Mouse (Mus musculus): Measurements from ENCODE around the gene Kcnh1. TPM values are rescaled to one million over a fixed set of nuclear protein-coding genes. Genes with fewer than 3 reads are reported as not detected.

The Kcnh1 gene
- polyA plus RNA-seq, 1 experiment = not detected

DNA sequence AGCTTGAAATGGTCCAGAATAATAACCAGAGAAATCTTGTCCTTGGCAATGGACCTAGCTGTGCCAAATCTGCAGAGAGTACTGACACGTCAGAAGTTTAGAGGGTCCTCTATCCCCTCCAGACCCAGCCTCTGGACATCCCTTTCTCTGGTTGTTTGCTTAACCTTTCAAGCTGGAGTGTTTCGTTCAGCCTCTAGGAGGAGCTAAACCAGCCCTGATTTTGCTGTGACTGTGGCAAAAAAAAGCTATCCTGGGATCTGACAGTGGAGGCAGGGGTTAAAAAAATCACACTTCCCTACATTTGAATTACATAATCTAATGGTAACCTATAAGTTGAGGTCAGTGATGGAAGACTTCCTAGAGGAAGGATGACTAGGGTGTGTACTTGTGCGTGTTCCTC lies 133.6 kb downstream of the Kcnh1 start:
- Histone ChIP-seq H3K4me3 (replicated peaks) (no peak overlapping the region), H3K4me1 (ENCODE audit: control insufficient read depth) (no peaks in the 10 kb centered on the region), H3K9me3 (ENCODE audit: control insufficient read depth, low read length) (no peaks in the 10 kb centered on the region), H3K36me3 (ENCODE audit: control insufficient read depth) (no peaks in the 10 kb centered on the region), H3K27me3 (ENCODE audit: control insufficient read depth) (no peaks in the 10 kb centered on the region)
- TF ChIP-seq TAL1 (IDR thresholded peaks at IDR 0.05; ENCODE audit: low read length) = no peak
- no peak for TF ChIP-seq GATA1 (IDR thresholded peaks at IDR 0.05; ENCODE audit: low read length)

DNA sequence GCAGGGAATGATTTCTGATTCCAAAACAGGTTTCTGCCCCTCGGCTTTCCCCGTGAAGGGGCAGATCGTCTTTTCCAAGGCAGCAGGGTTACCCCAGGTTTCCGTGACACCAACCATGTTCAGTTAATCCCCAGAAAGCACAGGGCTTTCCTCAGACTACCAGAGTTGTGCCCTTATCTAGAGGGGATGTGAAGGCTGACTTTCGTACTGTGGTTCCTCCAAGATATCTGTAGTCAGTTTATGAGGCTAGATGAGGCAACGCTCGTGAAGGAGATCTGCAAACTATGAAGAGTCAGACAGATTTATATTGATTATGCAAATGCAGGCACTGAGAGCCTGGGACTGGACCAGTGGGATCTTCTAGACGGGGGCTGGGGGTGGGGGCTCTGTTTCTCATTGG lies 136.5 kb downstream of the Kcnh1 start:
- TF ChIP-seq GATA1 (IDR thresholded peaks at IDR 0.05; ENCODE audit: low read length) (no peak), TAL1 (IDR thresholded peaks at IDR 0.05; ENCODE audit: low read length) (no peak)

DNA sequence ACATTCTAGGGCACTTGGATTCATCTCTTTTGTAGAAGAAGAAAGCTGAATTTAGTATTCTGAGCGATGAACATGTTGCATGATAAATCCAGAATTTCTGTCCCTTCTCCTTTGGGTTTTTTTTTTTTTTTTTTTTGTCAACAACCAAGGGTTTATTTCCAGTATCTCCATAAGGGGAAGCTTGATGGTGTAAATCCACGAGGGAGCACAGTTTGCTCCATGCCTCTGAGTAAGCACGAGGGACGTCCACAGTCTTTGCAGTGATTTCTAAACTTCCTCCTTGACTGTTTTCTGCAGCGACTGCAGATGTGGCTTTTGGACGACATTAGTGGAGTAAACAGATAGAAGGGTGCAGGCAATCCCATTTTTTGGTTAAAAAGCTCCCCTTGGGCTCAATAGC lies 140.6 kb downstream of the Kcnh1 start:
- Histone ChIP-seq H3K4me3 (replicated peaks) (no peak overlapping the region), H3K4me1 (ENCODE audit: control insufficient read depth) (no peaks in the 10 kb centered on the region), H3K27me3 (ENCODE audit: control insufficient read depth) (no peaks in the 10 kb centered on the region), H3K36me3 (ENCODE audit: control insufficient read depth) (no peaks in the 10 kb centered on the region), H3K9me3 (ENCODE audit: control insufficient read depth, low read length) (peaks cover 2% of the 10 kb centered on the region; the same call in 1 of the 2 replicates)
- TF ChIP-seq GATA1 (IDR thresholded peaks at IDR 0.05; ENCODE audit: low read length) (no peak), TAL1 (IDR thresholded peaks at IDR 0.05; ENCODE audit: low read length) (no peak)

More for the DNA sequence above, 136.5 kb downstream of the Kcnh1 start:
- H3K9me3 ChIP-seq (ENCODE audit: control insufficient read depth, low read length) = peaks cover 2% of the 10 kb centered on the region; the same call in 1 of the 2 replicates
- no peaks in the 10 kb centered on the region for H3K36me3 ChIP-seq (ENCODE audit: control insufficient read depth)
- H3K4me1 ChIP-seq (ENCODE audit: control insufficient read depth) = no peaks in the 10 kb centered on the region
- H3K4me3 ChIP-seq (replicated peaks) = no peak overlapping the region
- no peaks in the 10 kb centered on the region for H3K27me3 ChIP-seq (ENCODE audit: control insufficient read depth)

DNA sequence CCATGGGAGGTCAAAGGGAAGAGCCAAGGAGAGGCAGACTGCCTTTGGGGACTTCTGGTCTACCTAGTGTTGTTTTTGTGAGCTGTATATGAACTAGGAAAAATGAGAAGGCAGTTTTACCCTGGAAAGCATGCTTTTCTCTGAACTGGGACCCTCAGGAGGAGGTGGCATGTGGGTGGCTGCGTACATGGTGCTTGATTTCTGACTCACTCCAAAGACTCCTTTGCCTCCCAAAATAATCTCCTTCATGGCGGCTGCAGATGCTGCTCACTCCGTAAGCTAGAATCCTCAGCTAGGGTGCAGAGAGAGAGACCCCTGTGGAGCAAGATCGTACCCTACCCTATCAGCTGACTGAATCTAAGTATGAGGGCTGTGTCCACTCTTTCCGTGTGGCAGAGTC lies 145.5 kb downstream of the Kcnh1 start:
- Histone ChIP-seq H3K4me1 (ENCODE audit: control insufficient read depth) (no peaks in the 10 kb centered on the region), H3K9me3 (ENCODE audit: control insufficient read depth, low read length) (peaks cover 9% of the 10 kb centered on the region; the same call in 1 of the 2 replicates), H3K36me3 (ENCODE audit: control insufficient read depth) (no peaks in the 10 kb centered on the region), H3K4me3 (replicated peaks) (no peak overlapping the region), H3K27me3 (ENCODE audit: control insufficient read depth) (no peaks in the 10 kb centered on the region)
- no peak for TF ChIP-seq TAL1 (IDR thresholded peaks at IDR 0.05; ENCODE audit: low read length)
- no peak for TF ChIP-seq GATA1 (IDR thresholded peaks at IDR 0.05; ENCODE audit: low read length)

DNA sequence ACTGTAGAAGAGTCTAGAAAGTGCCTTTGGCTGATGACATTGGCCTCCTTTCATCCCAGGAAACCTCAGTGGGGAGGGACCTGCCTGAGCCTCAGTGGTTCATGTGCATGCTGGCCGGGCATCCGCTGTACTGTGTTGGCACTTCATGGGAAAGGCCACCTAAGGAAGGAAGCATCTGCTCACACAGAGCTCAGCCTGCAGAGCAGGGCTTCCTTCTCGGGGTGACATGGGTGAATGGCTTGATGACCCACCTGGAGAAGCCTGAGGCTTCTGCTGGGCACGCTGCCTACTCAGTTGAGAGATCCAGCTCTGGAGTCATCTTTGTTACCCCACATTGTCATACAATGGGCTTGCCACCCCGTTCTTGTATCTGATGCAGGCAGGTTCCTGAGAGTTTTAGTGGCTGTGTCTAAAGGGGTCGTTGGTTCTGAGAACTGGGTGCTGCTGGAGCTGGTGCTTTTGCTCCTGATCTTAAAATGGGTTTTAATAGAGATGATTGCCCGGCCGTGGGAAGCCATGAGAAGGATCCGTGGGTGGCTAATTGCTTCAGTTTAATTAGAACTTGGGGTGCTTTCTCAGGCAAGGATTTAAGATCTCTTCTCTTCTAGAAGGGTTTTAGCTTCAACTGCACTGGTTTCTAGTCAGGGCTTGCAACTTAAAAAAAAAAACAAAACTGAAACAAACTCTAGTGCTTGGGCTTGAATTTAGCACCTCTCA lies 148.9 kb downstream of the Kcnh1 start:
- Histone ChIP-seq H3K27me3 (ENCODE audit: control insufficient read depth) (no peaks in the 10 kb centered on the region; the same call in 1 of the 2 replicates), H3K36me3 (ENCODE audit: control insufficient read depth) (no peaks in the 10 kb centered on the region), H3K4me3 (replicated peaks) (no peak overlapping the region), H3K4me1 (ENCODE audit: control insufficient read depth) (no peaks in the 10 kb centered on the region), H3K9me3 (ENCODE audit: control insufficient read depth, low read length) (peaks cover 7% of the 10 kb centered on the region; the same call in 1 of the 2 replicates)
- no peak for TF ChIP-seq GATA1 (IDR thresholded peaks at IDR 0.05; ENCODE audit: low read length)
- no peak for TF ChIP-seq TAL1 (IDR thresholded peaks at IDR 0.05; ENCODE audit: low read length)

DNA sequence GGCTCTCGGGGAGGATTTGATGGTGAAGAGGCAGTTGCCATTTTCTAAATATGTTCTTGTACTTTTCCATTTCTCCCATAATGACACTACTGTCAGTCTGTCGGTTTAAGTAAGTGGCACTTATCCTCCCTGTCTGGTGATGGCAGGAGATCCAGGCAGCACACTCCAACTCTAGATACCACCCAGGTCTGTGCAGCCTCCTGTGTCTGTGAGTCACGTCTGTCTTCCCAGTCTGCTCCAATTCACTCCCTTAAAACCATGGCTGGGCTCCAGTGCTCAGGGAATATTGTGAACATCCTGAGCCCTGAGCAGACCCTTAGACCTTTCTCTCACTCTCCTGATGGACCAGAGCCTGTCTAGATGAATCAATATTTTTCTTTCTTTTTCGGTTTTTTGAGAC lies 151.2 kb downstream of the Kcnh1 start:
- no peaks in the 10 kb centered on the region; the same call in 1 of the 2 replicates for H3K27me3 ChIP-seq (ENCODE audit: control insufficient read depth)
- no peak overlapping the region for H3K4me3 ChIP-seq (replicated peaks)
- H3K9me3 ChIP-seq (ENCODE audit: control insufficient read depth, low read length) = peaks cover 7% of the 10 kb centered on the region; the same call in 1 of the 2 replicates
- no peak for TF ChIP-seq GATA1 (IDR thresholded peaks at IDR 0.05; ENCODE audit: low read length)
- no peak for TF ChIP-seq TAL1 (IDR thresholded peaks at IDR 0.05; ENCODE audit: low read length)
- no peaks in the 10 kb centered on the region for H3K36me3 ChIP-seq (ENCODE audit: control insufficient read depth)
- H3K4me1 ChIP-seq (ENCODE audit: control insufficient read depth) = no peaks in the 10 kb centered on the region

DNA sequence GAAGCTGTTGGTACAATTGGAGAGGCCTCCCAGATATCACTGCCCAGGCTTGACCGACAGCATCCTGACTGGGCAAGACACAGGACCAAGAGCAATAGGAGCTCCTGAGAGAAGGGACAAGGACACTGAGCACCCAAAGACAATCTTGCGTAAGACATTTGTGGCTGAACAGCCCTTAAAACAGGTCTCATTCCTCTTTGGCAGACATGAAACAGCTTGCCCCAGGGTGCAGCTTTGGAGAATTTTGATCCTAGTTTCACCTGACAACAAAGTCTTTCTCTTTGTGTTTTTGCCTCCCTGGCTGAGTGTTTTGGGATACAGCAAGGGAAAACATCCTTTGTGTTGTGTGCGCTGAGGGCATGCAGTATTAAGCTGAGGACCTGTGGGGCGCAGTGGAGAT lies 153.4 kb downstream of the Kcnh1 start:
- no peaks in the 10 kb centered on the region for H3K36me3 ChIP-seq (ENCODE audit: control insufficient read depth)
- H3K4me3 ChIP-seq (replicated peaks) = no peak overlapping the region
- H3K9me3 ChIP-seq (ENCODE audit: control insufficient read depth, low read length) = no peaks in the 10 kb centered on the region
- no peaks in the 10 kb centered on the region; the same call in 1 of the 2 replicates for H3K27me3 ChIP-seq (ENCODE audit: control insufficient read depth)
- TF ChIP-seq TAL1 (IDR thresholded peaks at IDR 0.05; ENCODE audit: low read length) (no peak), GATA1 (IDR thresholded peaks at IDR 0.05; ENCODE audit: low read length) (no peak)
- no peaks in the 10 kb centered on the region for H3K4me1 ChIP-seq (ENCODE audit: control insufficient read depth)

DNA sequence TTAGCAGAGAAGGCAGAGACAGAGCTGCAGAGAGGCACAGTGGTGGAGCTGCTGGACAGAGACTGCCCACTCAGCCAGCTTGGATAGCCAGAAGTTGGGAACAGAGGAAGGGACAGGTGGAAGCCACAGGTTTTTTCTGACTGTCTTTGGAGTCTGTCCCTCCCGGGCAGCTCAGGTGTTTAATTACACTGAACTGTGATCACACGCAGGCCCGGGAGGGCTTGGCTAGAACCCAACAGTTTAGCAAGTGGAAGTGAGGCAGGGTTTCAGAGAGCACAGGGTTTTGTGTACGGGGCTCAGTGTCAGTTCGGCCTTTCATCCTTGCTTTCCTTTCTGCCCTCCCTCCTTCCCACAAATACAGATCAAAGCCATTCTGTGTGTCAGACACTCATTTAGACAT lies 156.8 kb downstream of the Kcnh1 start:
- Histone ChIP-seq H3K9me3 (ENCODE audit: control insufficient read depth, low read length) (no peaks in the 10 kb centered on the region), H3K36me3 (ENCODE audit: control insufficient read depth) (no peaks in the 10 kb centered on the region)

DNA sequence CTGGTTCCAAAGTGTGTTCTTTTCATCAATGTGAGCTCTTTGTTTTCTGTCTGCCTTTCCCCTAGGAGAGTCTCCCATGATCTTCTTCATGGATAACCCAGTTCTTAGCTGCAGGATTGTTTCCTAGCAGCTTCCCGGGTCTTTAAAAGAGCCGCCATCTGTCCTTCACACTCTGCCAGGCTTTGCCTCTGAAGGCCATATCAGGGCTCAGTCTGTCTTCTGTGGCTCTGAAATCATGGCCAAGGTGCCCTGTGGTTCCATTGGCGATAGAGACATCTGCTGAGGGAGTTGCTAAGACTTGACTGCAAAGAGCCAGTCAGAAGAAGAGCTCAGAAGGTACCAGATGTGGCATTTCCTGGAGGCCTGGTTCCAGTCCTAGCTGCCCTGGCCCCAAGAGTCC lies 165.7 kb downstream of the Kcnh1 start:
- Histone ChIP-seq H3K9me3 (ENCODE audit: control insufficient read depth, low read length) (no peaks in the 10 kb centered on the region), H3K4me3 (replicated peaks) (no peak overlapping the region), H3K36me3 (ENCODE audit: control insufficient read depth) (no peaks in the 10 kb centered on the region), H3K27me3 (ENCODE audit: control insufficient read depth) (peaks cover 3% of the 10 kb centered on the region; the same call in 1 of the 2 replicates), H3K4me1 (ENCODE audit: control insufficient read depth) (no peaks in the 10 kb centered on the region)
- TF ChIP-seq TAL1 (IDR thresholded peaks at IDR 0.05; ENCODE audit: low read length) = no peak
- no peak for TF ChIP-seq GATA1 (IDR thresholded peaks at IDR 0.05; ENCODE audit: low read length)

More for the DNA sequence above, 156.8 kb downstream of the Kcnh1 start:
- Histone ChIP-seq H3K4me1 (ENCODE audit: control insufficient read depth) (no peaks in the 10 kb centered on the region), H3K27me3 (ENCODE audit: control insufficient read depth) (peaks cover 4% of the 10 kb centered on the region; the same call in 1 of the 2 replicates), H3K4me3 (replicated peaks) (no peak overlapping the region)
- TF ChIP-seq TAL1 (IDR thresholded peaks at IDR 0.05; ENCODE audit: low read length) = no peak
- no peak for TF ChIP-seq GATA1 (IDR thresholded peaks at IDR 0.05; ENCODE audit: low read length)
